Mouse (Mus musculus): ENCODE measurements around the gene Ppp1r17.

Ppp1r17 gene

DNA sequence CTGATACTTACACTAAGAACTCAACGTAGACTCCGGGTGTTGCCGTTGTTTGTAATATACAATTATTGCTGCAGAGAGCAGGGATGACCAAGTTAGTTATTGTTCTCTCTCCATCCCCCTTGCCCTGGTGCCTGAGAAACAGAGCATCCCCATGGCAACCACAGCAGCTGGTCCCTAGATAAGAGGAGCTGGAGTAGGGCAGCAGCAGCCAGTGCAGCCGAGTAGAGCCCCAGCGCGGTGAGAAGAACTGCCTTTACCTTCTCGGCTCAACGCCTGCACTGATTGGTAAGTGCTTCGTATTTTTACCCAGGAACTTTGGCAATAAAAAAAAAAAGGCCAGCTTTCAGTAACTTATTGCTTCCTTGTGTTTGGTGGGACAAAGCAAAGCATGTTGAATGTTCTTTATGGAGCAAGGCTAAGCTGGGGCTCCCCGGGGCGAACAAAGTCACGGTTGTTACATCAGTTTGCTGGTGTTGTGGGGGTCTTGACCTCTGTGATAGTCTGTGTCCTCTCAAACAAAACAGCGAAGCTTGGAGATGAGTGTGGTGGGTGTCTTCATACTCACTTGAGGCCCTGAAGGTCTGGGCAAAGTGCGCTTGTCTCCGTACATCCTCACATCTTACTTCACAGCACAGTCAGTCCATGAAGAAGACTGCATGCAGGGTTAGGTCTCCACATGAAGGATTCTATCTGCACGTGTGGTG, at the start of gene Ppp1r17:
Gene Ppp1r17, plus strand, starts transcription at position 207 of the 704 bp plus-strand sequence.
- H3K36me3 ChIP-seq (ENCODE audit: control insufficient read depth, insufficient read depth, low read length, poor library complexity, severe bottlenecking), result no peaks in the 10 kb centered on the region
- no peak for DNase-seq (ENCODE audit: low read depth, low spot score)
- H3K27me3 ChIP-seq (ENCODE audit: control insufficient read depth, insufficient read depth, low read length, poor library complexity, severe bottlenecking), result no peaks in the 10 kb centered on the region

- no peak for DNase-seq (ENCODE audit: low read depth, low spot score)
- Histone ChIP-seq H3K36me3 (ENCODE audit: control insufficient read depth, insufficient read depth, low read length, poor library complexity, severe bottlenecking) (no peaks in the 10 kb centered on the region), H3K27me3 (ENCODE audit: control insufficient read depth, insufficient read depth, low read length, poor library complexity, severe bottlenecking) (no peaks in the 10 kb centered on the region)
These were observed 44.3 kb upstream of the Ppp1r17 start for GRCm38 (mm10) chr6:55972998-55973397.

DNA sequence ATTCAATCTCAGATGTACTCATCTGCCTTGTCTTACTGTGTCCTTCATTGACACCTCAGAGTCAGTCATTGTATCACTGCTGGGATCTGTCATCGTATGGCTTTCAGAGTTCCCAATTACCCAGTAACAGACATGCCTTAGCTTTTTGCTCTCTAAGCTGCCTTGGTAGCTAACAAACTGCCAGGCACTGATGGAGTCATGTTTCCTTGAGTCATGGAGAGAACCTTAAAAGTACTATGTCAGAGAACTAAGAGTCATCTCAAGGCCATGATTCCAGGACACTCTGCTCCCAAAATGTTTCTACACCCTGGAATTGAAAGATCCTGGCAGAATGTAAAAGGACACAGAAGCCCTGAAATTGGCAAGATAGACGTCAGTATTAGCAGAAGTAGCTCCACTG, 37.5 kb upstream of the Ppp1r17 start:
- no peaks in the 10 kb centered on the region for H3K36me3 ChIP-seq (ENCODE audit: control insufficient read depth, insufficient read depth, low read length, poor library complexity, severe bottlenecking)
- H3K27me3 ChIP-seq (ENCODE audit: control insufficient read depth, insufficient read depth, low read length, poor library complexity, severe bottlenecking), result no peaks in the 10 kb centered on the region
- DNase-seq (ENCODE audit: low read depth, low spot score), result no peak

GRCm38 (mm10) chr6:56008711-56009110, 8.6 kb upstream of the Ppp1r17 start:
- no peak for DNase-seq (ENCODE audit: low read depth, low spot score)
- H3K27me3 ChIP-seq (ENCODE audit: control insufficient read depth, insufficient read depth, low read length, poor library complexity, severe bottlenecking), result no peaks in the 10 kb centered on the region
- H3K36me3 ChIP-seq (ENCODE audit: control insufficient read depth, insufficient read depth, low read length, poor library complexity, severe bottlenecking), result no peaks in the 10 kb centered on the region

DNA sequence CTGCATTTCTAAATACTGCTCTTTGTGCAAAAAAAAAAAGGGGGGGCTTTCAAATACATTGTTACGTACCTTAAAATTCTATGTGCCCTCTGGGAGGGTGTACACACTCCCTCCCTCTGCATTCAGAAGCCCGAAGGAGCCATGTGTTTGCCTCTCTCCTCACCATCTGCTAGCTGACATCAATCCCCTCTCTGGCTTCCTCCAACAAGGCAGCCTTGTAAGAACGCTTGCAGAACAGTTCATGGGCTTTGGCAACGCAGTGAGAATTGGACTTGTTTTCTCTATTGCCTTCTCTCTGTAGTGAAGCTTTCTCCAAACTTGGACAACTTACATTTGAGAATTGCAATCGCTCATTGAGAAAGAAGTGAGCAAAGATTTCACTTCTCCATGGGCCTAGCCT, 4.9 kb upstream of the Ppp1r17 start:
- DNase-seq (ENCODE audit: low read depth, low spot score), result no peak
- no peaks in the 10 kb centered on the region for H3K36me3 ChIP-seq (ENCODE audit: control insufficient read depth, insufficient read depth, low read length, poor library complexity, severe bottlenecking)
- H3K27me3 ChIP-seq (ENCODE audit: control insufficient read depth, insufficient read depth, low read length, poor library complexity, severe bottlenecking), result no peaks in the 10 kb centered on the region

- no peak for DNase-seq (ENCODE audit: low read depth, low spot score)
- no peaks in the 10 kb centered on the region for H3K27me3 ChIP-seq (ENCODE audit: control insufficient read depth, insufficient read depth, low read length, poor library complexity, severe bottlenecking)
- no peaks in the 10 kb centered on the region for H3K36me3 ChIP-seq (ENCODE audit: control insufficient read depth, insufficient read depth, low read length, poor library complexity, severe bottlenecking)
These were observed 2.3 kb downstream of the Ppp1r17 start for GRCm38 (mm10) chr6:56019632-56020031.

DNA sequence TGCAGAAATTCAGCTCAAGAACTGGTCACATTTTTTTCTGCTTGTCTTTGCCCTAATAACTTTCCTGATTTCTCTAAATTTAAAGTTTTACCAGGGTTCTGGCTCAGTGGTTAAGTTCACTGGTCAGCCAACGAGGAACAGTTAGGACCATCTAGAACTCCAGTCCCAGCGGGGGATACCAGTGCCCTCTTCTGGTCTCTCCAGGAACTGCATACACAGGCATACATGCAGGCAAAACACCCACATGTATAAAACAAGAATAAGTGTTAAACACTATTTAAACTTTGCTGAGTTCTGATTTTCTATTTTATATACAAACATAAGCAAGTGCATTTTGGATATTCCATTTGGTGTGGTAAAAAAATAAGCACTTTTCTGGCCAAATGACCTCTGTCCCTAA, 8.2 kb downstream of the Ppp1r17 start:
- Histone ChIP-seq H3K36me3 (ENCODE audit: control insufficient read depth, insufficient read depth, low read length, poor library complexity, severe bottlenecking) (no peaks in the 10 kb centered on the region), H3K27me3 (ENCODE audit: control insufficient read depth, insufficient read depth, low read length, poor library complexity, severe bottlenecking) (no peaks in the 10 kb centered on the region)
- no peak for DNase-seq (ENCODE audit: low read depth, low spot score)

- DNase-seq (ENCODE audit: low read depth, low spot score), result no peak
- no peaks in the 10 kb centered on the region for H3K36me3 ChIP-seq (ENCODE audit: control insufficient read depth, insufficient read depth, low read length, poor library complexity, severe bottlenecking)
- no peaks in the 10 kb centered on the region for H3K27me3 ChIP-seq (ENCODE audit: control insufficient read depth, insufficient read depth, low read length, poor library complexity, severe bottlenecking)
These were observed 10.0 kb downstream of the Ppp1r17 start for GRCm38 (mm10) chr6:56027318-56027717.

- no peaks in the 10 kb centered on the region for H3K27me3 ChIP-seq (ENCODE audit: control insufficient read depth, insufficient read depth, low read length, poor library complexity, severe bottlenecking)
- no peaks in the 10 kb centered on the region for H3K36me3 ChIP-seq (ENCODE audit: control insufficient read depth, insufficient read depth, low read length, poor library complexity, severe bottlenecking)
- DNase-seq (ENCODE audit: low read depth, low spot score), result no peak
These were observed 10.7 kb downstream of the Ppp1r17 start for GRCm38 (mm10) chr6:56027966-56028365.

DNA sequence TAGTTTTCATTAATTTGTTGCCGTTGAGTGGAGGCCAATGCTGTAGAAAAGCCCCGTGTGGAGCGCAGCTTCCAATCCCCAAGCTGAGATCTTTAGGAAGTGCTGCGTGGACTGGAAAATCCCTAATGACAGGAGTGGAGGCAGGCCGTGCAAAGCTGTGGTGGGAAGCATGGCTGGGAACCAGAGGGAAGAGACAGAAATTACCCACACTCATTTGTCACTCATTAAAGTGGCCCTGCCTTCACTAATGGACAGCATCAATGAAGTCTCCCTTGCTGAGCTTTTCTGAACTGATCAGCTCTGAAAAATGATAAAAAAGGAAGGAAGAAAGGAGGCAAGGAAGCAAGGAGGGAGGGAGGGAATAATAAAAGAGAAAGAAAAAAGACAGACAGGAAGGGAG, 12.7 kb downstream of the Ppp1r17 start:
- DNase-seq (ENCODE audit: low read depth, low spot score), result no peak
- no peaks in the 10 kb centered on the region for H3K36me3 ChIP-seq (ENCODE audit: control insufficient read depth, insufficient read depth, low read length, poor library complexity, severe bottlenecking)

DNA sequence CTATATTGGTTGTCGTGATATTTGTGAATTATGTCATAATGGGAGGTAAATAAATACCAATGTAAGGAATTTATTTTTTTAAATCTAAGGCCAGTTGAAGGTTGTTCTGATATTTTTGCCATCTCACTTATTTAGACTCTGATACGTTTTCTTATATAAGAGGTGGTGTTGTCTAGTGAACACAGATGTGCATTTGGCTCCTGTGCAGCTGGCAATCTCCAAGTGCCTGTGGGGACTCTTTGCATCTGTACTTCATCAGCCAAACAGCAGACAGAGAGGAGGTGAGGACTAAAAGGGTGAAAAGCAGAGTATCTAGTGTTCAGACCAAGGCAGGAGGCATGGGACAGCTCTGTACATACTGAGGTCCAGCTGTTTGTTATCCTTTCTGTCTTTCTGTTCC, 14.9 kb downstream of the Ppp1r17 start:
- H3K27me3 ChIP-seq (ENCODE audit: control insufficient read depth, insufficient read depth, low read length, poor library complexity, severe bottlenecking), result no peaks in the 10 kb centered on the region
- H3K36me3 ChIP-seq (ENCODE audit: control insufficient read depth, insufficient read depth, low read length, poor library complexity, severe bottlenecking), result no peaks in the 10 kb centered on the region
- no peak for DNase-seq (ENCODE audit: low read depth, low spot score)

More for the DNA sequence above, 12.7 kb downstream of the Ppp1r17 start:
- no peaks in the 10 kb centered on the region for H3K27me3 ChIP-seq (ENCODE audit: control insufficient read depth, insufficient read depth, low read length, poor library complexity, severe bottlenecking)

DNA sequence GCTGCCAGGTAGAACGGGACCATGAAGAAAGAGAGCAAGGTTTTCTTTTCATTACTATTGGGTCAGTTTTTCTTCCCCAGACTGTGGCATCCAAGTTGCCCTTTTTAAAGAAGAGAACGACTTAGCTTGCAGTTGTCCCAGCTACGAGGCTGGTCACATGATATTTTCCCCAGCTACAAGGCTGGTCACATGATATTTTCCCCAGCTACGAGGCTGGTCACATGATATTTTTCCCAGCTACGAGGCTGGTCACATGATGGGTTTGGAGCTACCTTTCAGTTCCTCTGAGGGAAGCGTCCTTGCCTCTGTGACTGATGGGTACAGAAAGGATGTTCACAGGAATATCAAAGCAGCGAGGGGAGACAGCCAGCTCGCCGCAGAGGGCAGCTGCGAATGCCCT, 17.8 kb downstream of the Ppp1r17 start:
- H3K27me3 ChIP-seq (ENCODE audit: control insufficient read depth, insufficient read depth, low read length, poor library complexity, severe bottlenecking), result no peaks in the 10 kb centered on the region
- no peak for DNase-seq (ENCODE audit: low read depth, low spot score)
- no peaks in the 10 kb centered on the region for H3K36me3 ChIP-seq (ENCODE audit: control insufficient read depth, insufficient read depth, low read length, poor library complexity, severe bottlenecking)

- H3K36me3 ChIP-seq (ENCODE audit: control insufficient read depth, insufficient read depth, low read length, poor library complexity, severe bottlenecking), result no peaks in the 10 kb centered on the region
- H3K27me3 ChIP-seq (ENCODE audit: control insufficient read depth, insufficient read depth, low read length, poor library complexity, severe bottlenecking), result no peaks in the 10 kb centered on the region
- no peak for DNase-seq (ENCODE audit: low read depth, low spot score)
These were observed 22.3 kb downstream of the Ppp1r17 start for GRCm38 (mm10) chr6:56039476-56040055.

DNA sequence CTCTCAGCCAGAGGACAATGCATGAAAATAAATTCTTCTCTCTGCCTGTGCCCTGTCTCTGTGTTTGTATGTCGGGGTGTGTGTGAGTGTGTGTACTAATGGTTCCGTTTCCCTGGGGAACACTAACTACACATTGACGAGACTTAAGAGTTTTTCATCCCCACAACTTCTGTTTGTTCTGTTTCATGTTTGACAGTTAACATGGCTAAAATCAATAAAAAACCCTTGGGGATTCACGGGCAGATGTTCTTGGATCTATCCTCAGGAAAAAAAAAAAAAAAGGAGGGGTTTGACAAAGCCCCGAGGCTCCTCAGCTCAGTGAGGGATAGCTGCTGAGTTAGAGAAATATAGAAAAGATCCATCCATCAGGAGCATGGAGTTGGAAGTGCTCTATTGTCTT, 27.0 kb downstream of the Ppp1r17 start:
- Histone ChIP-seq H3K27me3 (ENCODE audit: control insufficient read depth, insufficient read depth, low read length, poor library complexity, severe bottlenecking) (no peaks in the 10 kb centered on the region), H3K36me3 (ENCODE audit: control insufficient read depth, insufficient read depth, low read length, poor library complexity, severe bottlenecking) (no peaks in the 10 kb centered on the region)
- no peak for DNase-seq (ENCODE audit: low read depth, low spot score)

- H3K27me3 ChIP-seq (ENCODE audit: control insufficient read depth, insufficient read depth, low read length, poor library complexity, severe bottlenecking), result no peaks in the 10 kb centered on the region
- H3K36me3 ChIP-seq (ENCODE audit: control insufficient read depth, insufficient read depth, low read length, poor library complexity, severe bottlenecking), result no peaks in the 10 kb centered on the region
These were observed 27.4 kb downstream of the Ppp1r17 start for GRCm38 (mm10) chr6:56044716-56045115.

GRCm38 (mm10) chr6:56048580-56048979, 31.3 kb downstream of the Ppp1r17 start:
- Histone ChIP-seq H3K36me3 (ENCODE audit: control insufficient read depth, insufficient read depth, low read length, poor library complexity, severe bottlenecking) (no peaks in the 10 kb centered on the region), H3K27me3 (ENCODE audit: control insufficient read depth, insufficient read depth, low read length, poor library complexity, severe bottlenecking) (no peaks in the 10 kb centered on the region)
- no peak for DNase-seq (ENCODE audit: low read depth, low spot score)

More at GRCm38 (mm10) chr6:56044716-56045115, 27.4 kb downstream of the Ppp1r17 start:
- no peak for DNase-seq (ENCODE audit: low read depth, low spot score)
